Mouse (Mus musculus) liver, postnatal 0 days (tissue): ENCODE data around the gene Fam129a.

Experiments used
- CTCF ChIP-seq: sonication (generic); IDR thresholded peaks from 2 replicates; pipeline ENCODE4 v1.5.1; 2016; ENCODE audit warnings: antibody characterized with exemption, low read depth
- EP300 ChIP-seq: IDR thresholded peaks from 2 replicates; pipeline ENCODE4 v1.6.1; 2016; ENCODE audit warnings: antibody characterized with exemption, low read depth, mild to moderate bottlenecking

- peak; percentile 95 for TF ChIP-seq CTCF
- TF ChIP-seq EP300, result no peak
Observed at GRCm38 (mm10) chr1:151564377-151564776, 6.6 kb upstream of the Fam129a start.
